Mouse (Mus musculus) adipocyte (in vitro differentiated cells): ENCODE data around the gene Vmn1r217.
"Not testable (repeated sequence)": the region's sequence is repeated elsewhere in the genome, so short reads cannot be mapped to it uniquely, and the experiment has no call there.

Experiments
- DNase-seq: peaks from one replicate; pipeline ENCODE4 v3.0.0-alpha.2; 2016; ENCODE audit warnings: low spot score

The Vmn1r217 gene

GRCm38 (mm10) chr13:23118126-23118525 is at the start of gene Vmn1r217:
Vmn1r217 (minus strand) TSS chr13:23118226.
- DNase-seq: not testable (repeated sequence)

GRCm38 (mm10) chr13:23166471-23166870 is 48.4 kb upstream of the Vmn1r217 start:
- DNase-seq: not testable (repeated sequence)

- no peak for DNase-seq
These were observed 41.0 kb upstream of the Vmn1r217 start, which contains the start of gene Vmn1r219 for GRCm38 (mm10) chr13:23159012-23159411. Vmn1r219 (plus strand) TSS chr13:23159312.

GRCm38 (mm10) chr13:23157848-23158247 is 39.8 kb upstream of the Vmn1r217 start:
- DNase-seq: no peak

- no peak for DNase-seq
These were observed 20.9 kb upstream of the Vmn1r217 start for GRCm38 (mm10) chr13:23138880-23139279.

GRCm38 (mm10) chr13:23133501-23133900 is 15.5 kb upstream of the Vmn1r217 start:
- no peak for DNase-seq

- DNase-seq: no peak
These were observed 15.1 kb upstream of the Vmn1r217 start, which contains the start of gene Vmn1r218 for GRCm38 (mm10) chr13:23133099-23133498. Vmn1r218 (plus strand) TSS chr13:23133155.

GRCm38 (mm10) chr13:23120611-23121010 is 2.6 kb upstream of the Vmn1r217 start:
- no peak for DNase-seq

- no peak for DNase-seq
These were observed 23.6 kb downstream of the Vmn1r217 start for GRCm38 (mm10) chr13:23094386-23094785.

GRCm38 (mm10) chr13:23069312-23069711 is 48.7 kb downstream of the Vmn1r217 start:
- no peak for DNase-seq

GRCm38 (mm10) chr13:23067725-23068124 is 50.3 kb downstream of the Vmn1r217 start, which contains the start of gene Vmn1r215:
Vmn1r215 (plus strand) TSS chr13:23068025.
- DNase-seq: no peak

- DNase-seq: no peak
These were observed 60.2 kb downstream of the Vmn1r217 start for GRCm38 (mm10) chr13:23057778-23058177.
